Mouse (Mus musculus) layer of hippocampus, adult 11-12 months (tissue): ENCODE results near the gene 6330409D20Rik.

Experiments
- DNase-seq: peaks from one replicate; pipeline ENCODE4 v3.0.0; 2022; ENCODE audit warnings: low spot score

Gene 6330409D20Rik

GRCm38 (mm10) chr2:32740916-32741272 is at the start of gene 6330409D20Rik:
6330409D20Rik (minus strand) TSS chr2:32741016.
- DNase-seq, result no peak

- no peak for DNase-seq
Observed at GRCm38 (mm10) chr2:32788581-32788980, 47.8 kb upstream of the 6330409D20Rik start.

GRCm38 (mm10) chr2:32787176-32787575 is 46.4 kb upstream of the 6330409D20Rik start:
- DNase-seq, result no peak

GRCm38 (mm10) chr2:32784048-32784681 is 43.3 kb upstream of the 6330409D20Rik start, which contains the start of gene Cfap157:
Cfap157 (minus strand) TSS chr2:32784428.
- no peak for DNase-seq

- DNase-seq, result no peak
Observed at GRCm38 (mm10) chr2:32781710-32782109, 40.9 kb upstream of the 6330409D20Rik start.

GRCm38 (mm10) chr2:32779714-32780113 is 38.9 kb upstream of the 6330409D20Rik start:
- no peak for DNase-seq

GRCm38 (mm10) chr2:32779131-32779530 is 38.3 kb upstream of the 6330409D20Rik start:
- peak; percentile 55 for DNase-seq

GRCm38 (mm10) chr2:32778081-32778480 is 37.3 kb upstream of the 6330409D20Rik start:
- DNase-seq, result no peak

- DNase-seq, result no peak
Observed at GRCm38 (mm10) chr2:32776192-32776591, 35.4 kb upstream of the 6330409D20Rik start.

- peak; percentile 97 for DNase-seq
Observed at GRCm38 (mm10) chr2:32775359-32776074, 34.7 kb upstream of the 6330409D20Rik start, which contains the start of the genes Ttc16 and Ptrh1. Ttc16 (minus strand) TSS chr2:32775633. Ptrh1 (plus strand) TSS chr2:32775786.

- DNase-seq, result no peak
Observed at GRCm38 (mm10) chr2:32772626-32773279, 31.9 kb upstream of the 6330409D20Rik start.

- no peak for DNase-seq
Observed at GRCm38 (mm10) chr2:32771886-32772285, 31.1 kb upstream of the 6330409D20Rik start.

- no peak for DNase-seq
Observed at GRCm38 (mm10) chr2:32769327-32770085, 28.7 kb upstream of the 6330409D20Rik start.

- DNase-seq, result no peak
Observed at GRCm38 (mm10) chr2:32768661-32769285, 28.0 kb upstream of the 6330409D20Rik start.

- DNase-seq, result no peak
Observed at GRCm38 (mm10) chr2:32767241-32767640, 26.4 kb upstream of the 6330409D20Rik start.

GRCm38 (mm10) chr2:32763353-32763752 is 22.5 kb upstream of the 6330409D20Rik start:
- no peak for DNase-seq

GRCm38 (mm10) chr2:32761859-32762258 is 21.0 kb upstream of the 6330409D20Rik start:
- DNase-seq, result no peak

- no peak for DNase-seq
Observed at GRCm38 (mm10) chr2:32761361-32761760, 20.5 kb upstream of the 6330409D20Rik start.

GRCm38 (mm10) chr2:32759001-32759400 is 18.2 kb upstream of the 6330409D20Rik start:
- no peak for DNase-seq

- no peak for DNase-seq
Observed at GRCm38 (mm10) chr2:32758503-32758902, 17.7 kb upstream of the 6330409D20Rik start.

- peak; percentile 98 for DNase-seq
Observed at GRCm38 (mm10) chr2:32757056-32757845, 16.4 kb upstream of the 6330409D20Rik start, which contains the start of gene Tor2a. Tor2a (plus strand) TSS chr2:32757234.
